Mouse (Mus musculus): ENCODE results near the gene Ntn3.

The Ntn3 gene

GRCm38 (mm10) chr17:24209043-24209915 is at the start of gene Ntn3:
TSS of gene Ntn3 (minus strand) at chr17:24209531.
- peak; percentile 34 to 45 for DNase-seq (ENCODE audit: low spot score in 2 of 2)

GRCm38 (mm10) chr17:24258981-24259380 is 49.6 kb upstream of the Ntn3 start:
- DNase-seq (ENCODE audit: low spot score in 2 of 2) = no peak

- no peak for DNase-seq (ENCODE audit: low spot score in 2 of 2)
These were observed 43.0 kb upstream of the Ntn3 start for GRCm38 (mm10) chr17:24252329-24252728.

- peak; percentile 85 to 95 for DNase-seq (ENCODE audit: low spot score in 2 of 2)
These were observed 42.2 kb upstream of the Ntn3 start, which contains the start of gene Ccnf for GRCm38 (mm10) chr17:24251320-24252069. TSS of gene Ccnf (minus strand) at chr17:24251484.

- DNase-seq (ENCODE audit: low spot score in 2 of 2) = no peak
These were observed 41.6 kb upstream of the Ntn3 start for GRCm38 (mm10) chr17:24250988-24251319.

- no peak for DNase-seq (ENCODE audit: low spot score in 2 of 2)
These were observed 39.3 kb upstream of the Ntn3 start for GRCm38 (mm10) chr17:24248641-24249040.

- DNase-seq (ENCODE audit: low spot score in 2 of 2) = no peak
These were observed 34.7 kb upstream of the Ntn3 start for GRCm38 (mm10) chr17:24244061-24244460.

DNA sequence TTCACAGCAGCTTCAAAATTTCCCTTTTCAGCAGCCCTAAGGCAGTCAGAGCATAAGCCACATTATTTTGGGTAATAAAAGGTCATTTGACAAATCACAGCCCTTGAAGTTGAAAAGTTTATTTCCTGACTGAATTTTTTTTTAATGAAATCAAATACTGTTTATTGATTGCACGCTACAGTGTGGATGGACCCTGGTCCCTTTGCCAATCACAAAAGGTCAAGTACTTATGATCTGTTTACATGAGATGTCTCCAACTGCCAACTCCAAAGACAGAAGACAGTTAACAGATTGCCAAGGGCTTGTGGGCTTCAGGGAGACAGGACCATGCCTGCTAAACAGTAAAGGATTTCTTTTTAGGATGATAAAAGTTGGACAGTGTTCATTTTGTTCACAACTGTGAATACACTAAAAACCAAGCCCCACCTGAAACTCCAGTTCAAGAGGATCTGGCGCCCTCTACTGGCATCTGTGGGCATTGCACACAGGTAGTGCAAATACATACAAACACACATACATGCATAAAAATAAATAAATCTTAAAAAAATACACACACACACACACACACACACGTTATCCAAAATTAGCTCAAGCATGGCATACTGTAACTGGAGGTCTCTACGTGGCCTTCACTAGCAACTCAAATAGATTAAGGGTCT is 34.1 kb upstream of the Ntn3 start:
- no peak for DNase-seq (ENCODE audit: low spot score in 2 of 2)

- DNase-seq (ENCODE audit: low spot score in 2 of 2) = peak; percentile 38 to 52
These were observed 27.6 kb upstream of the Ntn3 start for GRCm38 (mm10) chr17:24236921-24237320.

DNA sequence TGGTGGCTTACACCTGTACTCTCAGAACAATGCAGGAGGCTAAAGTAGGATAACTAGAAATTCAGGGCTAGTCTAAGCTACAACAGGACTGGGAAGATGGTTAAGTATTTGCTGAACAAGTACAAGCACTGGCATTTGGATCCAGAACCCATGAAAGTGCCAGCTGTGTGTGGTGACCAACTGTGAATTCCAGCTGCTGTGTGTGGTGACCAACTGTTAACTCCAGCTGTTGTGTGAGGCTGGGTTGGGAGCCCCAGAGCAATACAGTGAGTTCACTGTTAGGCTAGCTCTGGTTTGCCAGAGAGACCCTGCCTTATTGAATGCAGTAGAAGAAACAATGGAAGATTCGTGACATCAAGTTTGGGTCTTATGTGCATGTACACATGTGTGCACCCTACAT is 27.1 kb upstream of the Ntn3 start:
- DNase-seq (ENCODE audit: low spot score in 2 of 2) = no peak

DNA sequence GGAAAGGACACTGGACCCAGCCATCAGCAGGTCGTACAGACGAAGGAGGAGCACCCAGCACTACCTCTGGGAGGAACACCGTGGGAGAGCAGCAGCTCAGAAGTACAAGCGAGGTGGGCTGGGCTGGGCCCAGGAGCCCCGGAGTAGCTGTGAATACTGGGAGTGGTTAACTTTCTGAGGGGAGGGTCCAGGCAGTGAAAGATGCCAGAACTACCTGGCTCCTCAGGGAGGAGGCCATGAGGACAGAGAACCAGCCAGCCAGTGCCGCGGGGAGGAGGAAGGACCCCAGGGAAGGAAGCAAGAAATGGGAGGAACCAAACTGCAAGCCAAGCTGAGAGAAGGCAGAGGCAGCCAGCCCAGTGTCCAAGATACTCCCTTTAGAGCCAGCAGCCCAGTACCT is 18.6 kb upstream of the Ntn3 start:
- DNase-seq (ENCODE audit: low spot score in 2 of 2) = no peak

DNA sequence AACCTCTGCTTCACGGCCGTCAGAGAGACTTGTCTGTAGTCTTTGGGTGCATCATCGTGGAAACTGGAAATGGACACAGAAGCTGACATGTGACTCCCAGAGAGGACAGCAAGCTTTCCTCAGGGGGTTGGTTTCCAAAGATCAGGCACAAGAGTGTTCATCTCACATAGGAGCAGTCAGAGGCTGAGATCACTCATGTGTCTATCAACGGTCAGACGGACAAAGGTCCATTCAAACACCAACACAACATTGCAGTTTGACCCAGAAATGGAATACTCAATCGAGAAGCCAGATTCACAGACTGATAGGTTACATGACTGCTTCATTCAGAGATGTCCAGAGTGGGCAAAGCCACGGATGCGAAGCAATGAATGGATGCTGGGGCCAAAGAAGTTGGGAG is 17.4 kb upstream of the Ntn3 start:
- no peak for DNase-seq (ENCODE audit: low spot score in 2 of 2)

DNA sequence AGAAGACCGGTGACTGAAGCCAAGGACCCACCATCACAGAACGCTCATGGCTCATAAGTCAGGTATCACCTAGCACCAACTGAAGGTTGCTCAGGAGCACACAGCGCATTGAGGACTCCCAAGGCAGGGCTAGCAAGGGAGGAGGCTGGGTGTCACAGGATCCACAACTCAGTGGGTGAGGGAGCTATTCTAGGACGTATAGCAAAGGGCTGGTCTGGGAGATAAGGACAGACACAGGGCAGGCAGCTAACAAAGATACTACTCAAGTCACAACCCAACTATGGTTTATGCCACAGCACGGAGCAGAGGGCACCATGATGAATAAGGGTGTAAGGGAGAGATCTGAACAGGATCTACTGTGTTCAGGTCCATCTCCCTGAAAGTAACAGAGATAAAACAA is 16.5 kb upstream of the Ntn3 start:
- no peak for DNase-seq (ENCODE audit: low spot score in 2 of 2)

DNA sequence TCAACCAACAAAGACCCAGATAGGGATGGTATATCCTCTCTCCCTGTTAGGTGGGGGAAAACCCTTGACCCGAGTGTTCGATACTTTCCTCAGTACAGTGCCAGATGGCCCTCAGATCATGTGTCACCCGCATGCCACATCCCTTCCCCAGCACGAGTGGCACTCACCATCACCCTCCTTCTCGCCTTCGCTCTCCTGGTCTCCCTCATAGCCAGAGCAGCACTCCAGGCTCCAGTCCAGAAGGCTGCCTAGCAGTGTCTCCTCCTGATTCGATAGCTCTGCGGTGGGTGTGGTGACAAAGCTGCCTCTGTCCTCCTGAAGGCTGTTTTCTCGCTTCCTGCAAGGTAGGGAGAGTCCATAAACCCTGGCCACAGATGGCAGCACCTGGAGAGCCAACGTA is 15.4 kb upstream of the Ntn3 start:
- DNase-seq (ENCODE audit: low spot score in 2 of 2) = no peak

GRCm38 (mm10) chr17:24223513-24223912 is 14.2 kb upstream of the Ntn3 start:
- DNase-seq (ENCODE audit: low spot score in 2 of 2) = no peak

GRCm38 (mm10) chr17:24222653-24223052 is 13.3 kb upstream of the Ntn3 start:
- no peak for DNase-seq (ENCODE audit: low spot score in 2 of 2)

- DNase-seq (ENCODE audit: low spot score in 2 of 2) = peak; percentile 90 to 97
These were observed 11.4 kb upstream of the Ntn3 start, which contains the start of gene Tedc2 for GRCm38 (mm10) chr17:24220435-24221411. TSS of gene Tedc2 (minus strand) at chr17:24220851.

DNA sequence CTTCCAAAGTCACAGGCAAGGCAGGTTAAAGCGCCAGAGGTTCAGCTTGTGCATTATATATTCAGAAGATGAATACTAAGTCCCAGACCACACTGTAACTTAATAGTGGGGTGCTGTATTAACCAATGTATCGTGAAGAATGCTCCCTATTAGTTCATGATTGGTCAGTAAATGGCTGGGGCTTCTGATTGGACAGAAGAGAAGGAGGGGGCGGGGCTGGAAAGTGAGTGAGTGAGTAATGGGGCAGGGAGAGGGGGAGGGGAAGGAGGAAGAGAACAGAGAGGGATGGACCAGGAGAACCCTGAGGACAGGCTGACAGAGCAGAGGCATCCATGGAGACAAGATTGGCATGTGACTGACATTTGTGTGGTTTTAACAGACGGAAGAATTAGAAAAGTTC is 7.5 kb upstream of the Ntn3 start:
- no peak for DNase-seq (ENCODE audit: low spot score in 2 of 2)

GRCm38 (mm10) chr17:24213186-24213585 is 3.9 kb upstream of the Ntn3 start:
- peak in 1 of 2 experiments; percentile 31 for DNase-seq (ENCODE audit: low spot score in 2 of 2)

DNA sequence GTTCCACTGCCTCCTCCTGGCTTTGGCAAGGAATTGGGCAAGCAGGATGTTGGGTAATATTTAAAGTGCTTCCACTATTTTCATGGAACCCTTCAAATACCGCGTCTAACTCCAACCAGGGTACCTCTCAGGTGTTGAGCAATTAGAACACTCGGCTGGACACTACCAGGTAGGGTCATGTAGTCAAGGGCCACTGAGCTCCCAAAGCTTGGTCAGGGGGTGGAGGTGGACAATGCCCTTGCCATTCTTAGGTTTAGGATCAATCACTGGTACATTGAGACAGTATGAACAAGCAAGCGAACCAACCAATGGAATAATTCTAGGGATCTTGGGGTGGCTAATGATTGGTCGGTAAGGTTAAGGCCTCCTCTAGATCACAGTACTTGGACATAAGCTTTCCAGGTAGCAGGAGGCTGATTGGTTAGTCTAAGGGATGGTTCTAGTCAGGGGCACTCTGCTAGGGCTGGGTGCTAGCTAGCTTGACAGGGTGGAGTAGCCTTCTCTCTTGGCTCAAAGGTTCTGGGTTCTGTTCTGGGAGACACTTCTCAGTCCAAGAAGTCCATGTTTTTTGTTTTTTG is 3.2 kb upstream of the Ntn3 start:
- no peak for DNase-seq (ENCODE audit: low spot score in 2 of 2)
